Mouse (Mus musculus): ENCODE data around the gene Dnah2. TPM values are rescaled to one million over a fixed set of nuclear protein-coding genes. Genes with fewer than 3 reads are reported as not detected.

The Dnah2 gene
- polyA plus RNA-seq, 1 experiment from 2014 or later, result 2.4 TPM

DNA sequence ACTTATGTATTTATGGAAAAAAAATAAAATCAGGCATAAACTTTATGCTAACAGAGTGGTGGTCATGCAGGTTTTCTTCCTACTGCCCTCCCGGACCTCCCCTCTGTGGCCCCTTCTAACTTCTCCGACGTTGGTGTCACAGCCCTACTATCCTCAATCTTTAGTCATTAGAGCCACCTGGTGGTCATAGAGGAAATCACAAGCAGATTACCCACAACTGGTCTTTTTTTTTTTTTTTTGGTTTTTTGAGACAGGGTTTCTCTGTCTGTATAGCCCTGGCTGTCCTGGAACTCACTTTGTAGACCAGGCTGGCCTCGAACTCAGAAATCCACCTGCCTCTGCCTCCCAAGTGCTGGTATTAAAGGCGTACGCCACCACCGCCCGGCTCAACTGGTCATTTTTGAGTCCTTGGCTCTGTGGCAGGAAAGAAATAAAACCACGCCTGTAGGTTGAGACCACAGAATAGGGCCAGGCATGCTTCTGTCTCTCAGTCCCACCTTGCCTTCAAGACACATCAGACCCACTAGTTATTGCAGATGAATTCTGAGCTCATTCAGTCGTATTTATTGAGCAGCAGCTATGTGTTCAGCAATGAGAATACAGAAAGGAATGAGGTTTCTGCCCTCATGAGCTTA is 158.4 kb downstream of the Dnah2 start:
- no peak overlapping the region for H3K9ac ChIP-seq

DNA sequence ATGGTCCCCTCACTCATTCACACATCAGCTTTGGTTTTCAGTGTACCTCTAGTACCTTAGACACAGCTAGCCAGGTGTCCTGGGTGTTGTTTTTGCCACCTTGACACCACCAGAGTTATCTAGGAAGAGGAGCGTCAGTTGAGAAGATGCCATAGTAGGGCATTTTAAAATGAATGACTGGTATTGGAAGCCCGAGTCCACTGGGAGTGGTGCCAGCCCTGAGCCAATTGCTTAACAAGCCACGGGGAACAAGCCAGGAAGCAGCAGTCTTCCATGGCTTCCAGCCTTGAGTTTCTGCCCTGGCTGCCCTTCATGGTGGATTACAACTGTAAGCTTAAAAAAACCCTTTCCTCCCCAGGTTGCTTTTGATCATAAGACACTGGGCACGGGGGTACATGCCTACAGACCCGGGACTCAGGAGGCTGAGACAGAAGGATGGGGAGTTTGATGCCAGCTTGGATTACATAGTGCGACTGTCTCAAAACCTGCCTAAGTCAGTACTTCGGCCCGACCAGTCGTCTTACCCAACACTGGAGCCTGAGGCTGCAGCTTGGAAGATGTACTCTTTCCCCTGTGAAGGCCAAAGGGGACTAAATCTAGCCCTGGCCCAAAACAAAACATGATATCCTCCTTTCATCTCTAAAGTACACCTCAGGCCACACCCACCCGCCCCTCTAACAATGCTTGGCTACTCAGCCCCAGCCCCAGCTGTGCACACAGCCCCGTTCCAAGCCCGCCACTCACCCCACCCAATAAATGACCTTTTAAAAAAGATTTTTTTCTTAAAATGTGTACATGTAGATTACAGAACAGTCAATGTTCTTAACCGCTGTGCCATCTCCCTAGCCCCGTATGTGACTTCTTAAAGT is 159.1 kb downstream of the Dnah2 start:
- Histone ChIP-seq H3K4me3 (no peak overlapping the region), H3K4me2 (replicated peaks) (no peak overlapping the region), H3K27me3 (no peaks in the 10 kb centered on the region), H3K36me3 (peaks cover 5% of the 10 kb centered on the region; the same call in 1 of the 2 replicates), H3K27ac (no peak overlapping the region), H3K9ac (no peak overlapping the region), H3K4me1 (peaks cover 10% of the 10 kb centered on the region), H3K9me3 (no peaks in the 10 kb centered on the region)
- no peak for ATAC-seq (ENCODE audit: insufficient number of reproducible peaks, insufficient read depth, low FRiP score, low TSS enrichment)
- WGBS, result 64% methylated on average over 14 of the region's 14 CpGs

More for the DNA sequence above, 158.4 kb downstream of the Dnah2 start:
- Histone ChIP-seq H3K27ac (no peak overlapping the region), H3K9me3 (no peaks in the 10 kb centered on the region), H3K4me3 (no peak overlapping the region), H3K4me2 (replicated peaks) (no peak overlapping the region), H3K27me3 (no peaks in the 10 kb centered on the region), H3K36me3 (peaks cover 5% of the 10 kb centered on the region; the same call in 1 of the 2 replicates), H3K4me1 (peaks cover 10% of the 10 kb centered on the region)
- ATAC-seq (ENCODE audit: insufficient number of reproducible peaks, insufficient read depth, low FRiP score, low TSS enrichment), result no peak
- 44% methylated on average over 10 of the region's 10 CpGs for WGBS

DNA sequence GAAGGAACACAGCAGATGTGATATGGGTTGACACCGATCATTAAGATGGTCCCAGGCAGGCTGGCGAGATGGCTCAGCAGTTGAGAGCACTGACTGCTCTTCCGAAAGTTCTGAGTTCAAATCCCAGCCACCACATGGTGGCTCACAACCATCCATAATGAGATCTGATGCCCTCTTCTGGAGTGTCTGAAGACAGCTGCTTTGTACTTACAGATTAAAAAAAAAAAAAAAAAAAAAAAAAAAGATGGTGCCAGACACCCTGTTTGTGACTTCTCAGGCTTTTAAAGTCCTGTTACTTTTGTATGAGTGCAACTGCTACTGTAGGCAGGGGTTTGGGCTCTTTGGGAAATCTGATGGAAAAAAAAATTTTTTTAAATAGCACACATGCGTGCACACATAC is 160.2 kb downstream of the Dnah2 start:
- no peak overlapping the region for H3K27ac ChIP-seq
- H3K9me3 ChIP-seq, result no peaks in the 10 kb centered on the region
- H3K4me1 ChIP-seq, result peaks cover 7% of the 10 kb centered on the region
- H3K4me3 ChIP-seq, result no peak overlapping the region
- H3K4me2 ChIP-seq (replicated peaks), result no peak overlapping the region
- WGBS, result 94% methylated on average over 4 of the region's 4 CpGs
- H3K27me3 ChIP-seq, result no peaks in the 10 kb centered on the region
- no peak for ATAC-seq (ENCODE audit: insufficient number of reproducible peaks, insufficient read depth, low FRiP score, low TSS enrichment)
- H3K9ac ChIP-seq, result no peak overlapping the region
- H3K36me3 ChIP-seq, result peaks cover 5% of the 10 kb centered on the region; the same call in 1 of the 2 replicates

DNA sequence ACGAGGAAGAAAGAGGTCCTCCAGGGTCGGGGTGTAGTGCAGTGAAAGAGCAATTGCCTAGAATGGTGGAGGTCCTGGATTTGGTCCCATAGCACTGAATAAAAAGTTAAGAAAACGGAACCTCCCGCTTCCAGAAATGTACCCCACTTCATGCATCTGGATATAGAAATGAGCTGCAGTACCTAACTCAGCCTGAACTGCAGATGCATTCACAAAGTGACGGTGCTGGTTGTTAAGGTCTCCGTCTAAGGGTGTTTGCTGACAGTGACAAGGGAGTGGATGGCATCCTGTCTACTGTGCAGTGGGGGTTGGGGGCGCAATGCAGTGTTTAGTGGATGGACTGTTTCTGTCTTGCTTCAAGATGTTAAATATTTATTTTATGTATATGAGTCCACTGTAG is 162.2 kb downstream of the Dnah2 start:
- Histone ChIP-seq H3K9ac (no peak overlapping the region), H3K4me3 (no peak overlapping the region), H3K27me3 (no peaks in the 10 kb centered on the region), H3K9me3 (no peaks in the 10 kb centered on the region), H3K36me3 (no peaks in the 10 kb centered on the region), H3K4me1 (peaks cover 7% of the 10 kb centered on the region), H3K27ac (no peak overlapping the region), H3K4me2 (replicated peaks) (no peak overlapping the region)
- 83% methylated on average over 7 of the region's 7 CpGs for WGBS
- no peak for ATAC-seq (ENCODE audit: insufficient number of reproducible peaks, insufficient read depth, low FRiP score, low TSS enrichment)

- Histone ChIP-seq H3K27me3 (no peaks in the 10 kb centered on the region), H3K9ac (no peak overlapping the region), H3K4me2 (replicated peaks) (no peak overlapping the region), H3K4me1 (peaks cover 4% of the 10 kb centered on the region), H3K36me3 (no peaks in the 10 kb centered on the region), H3K27ac (no peak overlapping the region), H3K9me3 (no peaks in the 10 kb centered on the region), H3K4me3 (no peak overlapping the region)
- 81% methylated on average over 6 of the region's 6 CpGs for WGBS
- no peak for ATAC-seq (ENCODE audit: insufficient number of reproducible peaks, insufficient read depth, low FRiP score, low TSS enrichment)
Measured at GRCm38 (mm10) chr11:69384979-69385378, 163.9 kb downstream of the Dnah2 start.

GRCm38 (mm10) chr11:69382478-69383105 is 166.3 kb downstream of the Dnah2 start:
- Histone ChIP-seq H3K36me3 (peaks cover 8% of the 10 kb centered on the region), H3K4me2 (replicated peaks) (no peak overlapping the region), H3K4me3 (no peak overlapping the region), H3K4me1 (no peaks in the 10 kb centered on the region), H3K9ac (no peak overlapping the region), H3K9me3 (no peaks in the 10 kb centered on the region), H3K27ac (no peak overlapping the region), H3K27me3 (no peaks in the 10 kb centered on the region)
- ATAC-seq (ENCODE audit: insufficient number of reproducible peaks, insufficient read depth, low FRiP score, low TSS enrichment), result 0 out of 2 replicates have a peak, but pooled peaks have one; percentile 22
- 62% methylated on average over 10 of the region's 10 CpGs for WGBS

- WGBS, result 78% methylated on average over 6 of the region's 6 CpGs
- peaks cover 10% of the 10 kb centered on the region for H3K36me3 ChIP-seq
- H3K27ac ChIP-seq, result no peak overlapping the region
- H3K4me2 ChIP-seq (replicated peaks), result no peak overlapping the region
- H3K4me3 ChIP-seq, result no peak overlapping the region
- H3K27me3 ChIP-seq, result no peaks in the 10 kb centered on the region
- H3K9me3 ChIP-seq, result no peaks in the 10 kb centered on the region
- no peaks in the 10 kb centered on the region for H3K4me1 ChIP-seq
- ATAC-seq (ENCODE audit: insufficient number of reproducible peaks, insufficient read depth, low FRiP score, low TSS enrichment), result no peak
- H3K9ac ChIP-seq, result no peak overlapping the region
Measured at GRCm38 (mm10) chr11:69381356-69381755, 167.6 kb downstream of the Dnah2 start.

- no peak overlapping the region for H3K27ac ChIP-seq
- WGBS, result 80% methylated on average over 3 of the region's 3 CpGs
- no peak for ATAC-seq (ENCODE audit: insufficient number of reproducible peaks, insufficient read depth, low FRiP score, low TSS enrichment)
Measured at GRCm38 (mm10) chr11:69379600-69379999, 169.3 kb downstream of the Dnah2 start.

GRCm38 (mm10) chr11:69377766-69378165 is 171.1 kb downstream of the Dnah2 start:
- Histone ChIP-seq H3K4me3 (no peak overlapping the region), H3K36me3 (peaks cover 23% of the 10 kb centered on the region), H3K9ac (no peak overlapping the region), H3K4me1 (no peaks in the 10 kb centered on the region), H3K27ac (no peak overlapping the region), H3K27me3 (no peaks in the 10 kb centered on the region), H3K9me3 (no peaks in the 10 kb centered on the region), H3K4me2 (replicated peaks) (no peak overlapping the region)
- no peak for ATAC-seq (ENCODE audit: insufficient number of reproducible peaks, insufficient read depth, low FRiP score, low TSS enrichment)
- WGBS, result 87% methylated on average over 3 of the region's 3 CpGs

More at GRCm38 (mm10) chr11:69379600-69379999, 169.3 kb downstream of the Dnah2 start:
- Histone ChIP-seq H3K4me3 (no peak overlapping the region), H3K9ac (no peak overlapping the region), H3K27me3 (no peaks in the 10 kb centered on the region), H3K4me2 (replicated peaks) (no peak overlapping the region), H3K36me3 (peaks cover 13% of the 10 kb centered on the region), H3K9me3 (no peaks in the 10 kb centered on the region), H3K4me1 (no peaks in the 10 kb centered on the region)

DNA sequence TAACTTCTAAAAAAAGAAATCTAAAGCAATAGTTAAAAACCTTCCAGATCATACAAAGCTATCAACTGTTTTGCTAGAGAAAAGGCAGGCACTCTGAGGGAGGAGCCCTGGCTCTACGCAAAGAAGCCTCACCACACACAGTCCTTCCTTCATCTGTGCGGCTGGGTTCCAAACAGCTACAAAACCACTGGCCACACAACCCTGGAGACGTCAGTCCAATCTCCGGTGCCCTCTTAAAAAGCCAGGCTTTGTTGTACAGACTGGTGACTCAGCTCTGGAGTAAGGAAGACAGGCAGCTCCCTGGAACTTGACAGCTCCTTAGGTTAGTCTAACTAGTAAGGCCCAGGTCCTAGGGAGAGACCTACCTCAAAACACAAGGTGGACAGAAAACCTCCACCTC is 173.3 kb downstream of the Dnah2 start:
- Histone ChIP-seq H3K27me3 (no peaks in the 10 kb centered on the region), H3K4me1 (peaks cover 21% of the 10 kb centered on the region), H3K4me2 (replicated peaks) (no peak overlapping the region), H3K9me3 (no peaks in the 10 kb centered on the region), H3K9ac (no peak overlapping the region), H3K36me3 (peaks cover 27% of the 10 kb centered on the region), H3K27ac (no peak overlapping the region), H3K4me3 (no peak overlapping the region)
- no peak for ATAC-seq (ENCODE audit: insufficient number of reproducible peaks, insufficient read depth, low FRiP score, low TSS enrichment)
- WGBS, result 82% methylated on average over 4 of the region's 4 CpGs

GRCm38 (mm10) chr11:69373223-69373965 is 175.5 kb downstream of the Dnah2 start:
- Histone ChIP-seq H3K27ac (no peak overlapping the region), H3K4me3 (no peak overlapping the region), H3K9ac (0 out of 2 replicates have a peak overlapping the region, but pooled peaks have one; percentile 3), H3K4me1 (peaks cover 23% of the 10 kb centered on the region), H3K36me3 (peaks cover 24% of the 10 kb centered on the region), H3K9me3 (no peaks in the 10 kb centered on the region), H3K27me3 (no peaks in the 10 kb centered on the region), H3K4me2 (replicated peaks) (no peak overlapping the region)
- no peak for ATAC-seq (ENCODE audit: insufficient number of reproducible peaks, insufficient read depth, low FRiP score, low TSS enrichment)
- 91% methylated on average over 16 of the region's 16 CpGs for WGBS
